Mouse (Mus musculus) heart, postnatal 0 days (tissue): ENCODE measurements around the gene Adam8. TPM values are rescaled to one million over a fixed set of nuclear protein-coding genes. Genes with fewer than 3 reads are reported as not detected.

Source experiments
- ATAC-seq: fragments of 200-750 bp; cut with Nextera tagmentation; 2 replicates; pipeline ENCODE4 v1.8.0; 2017; ENCODE audit warnings: low read depth, moderate number of reproducible peaks, moderate library complexity; ENCODE audit not compliant: insufficient read depth
- DNase-seq: peaks from one replicate; pipeline ENCODE4 v3.0.0-alpha.2; 2016; ENCODE audit warnings: low spot score
- H3K27ac ChIP-seq: fragments of 300-500 bp; sonication (generic); 2 replicates; pipeline ENCODE4 v1.5.1; 2014; ENCODE audit warnings: low read depth, mild to moderate bottlenecking
- H3K27me3 ChIP-seq: fragments of 300-500 bp; sonication (generic); 2 replicates; pipeline ENCODE4 v1.6.1; 2014; ENCODE audit warnings: low read length, mixed read lengths; ENCODE audit not compliant: control insufficient read depth, insufficient read depth
- H3K36me3 ChIP-seq: fragments of 300-500 bp; sonication (generic); replicated peaks from 2 replicates; pipeline ENCODE4 v1.6.1; 2014; ENCODE audit warnings: low read length, mixed read lengths; ENCODE audit not compliant: control insufficient read depth, insufficient read depth
- H3K4me1 ChIP-seq: fragments of 300-500 bp; sonication (generic); 2 replicates; pipeline ENCODE4 v1.6.1; 2014; ENCODE audit warnings: antibody characterized with exemption; ENCODE audit not compliant: control insufficient read depth, insufficient read depth
- H3K4me2 ChIP-seq: fragments of 300-500 bp; sonication (generic); 2 replicates; pipeline ENCODE4 v1.6.1; 2014; ENCODE audit warnings: low read depth, mild to moderate bottlenecking, low read length, moderate library complexity
- H3K4me3 ChIP-seq: fragments of 300-500 bp; sonication (generic); 2 replicates; pipeline ENCODE4 v1.5.1; 2014; ENCODE audit warnings: low read depth, low read length
- H3K9ac ChIP-seq: fragments of 300-500 bp; sonication (generic); replicated peaks from 2 replicates; pipeline ENCODE4 v1.6.1; 2014; ENCODE audit warnings: low read depth, low read length, mixed read lengths
- H3K9me3 ChIP-seq: fragments of 300-500 bp; sonication (generic); replicated peaks from 2 replicates; pipeline ENCODE4 v1.6.1; 2016; ENCODE audit warnings: low read length; ENCODE audit not compliant: control insufficient read depth
- CTCF ChIP-seq: IDR thresholded peaks from 2 replicates; pipeline ENCODE4 v1.5.1; 2016; ENCODE audit warnings: antibody characterized with exemption, control low read depth, low read depth
- EP300 ChIP-seq: IDR thresholded peaks from 2 replicates; pipeline ENCODE4 v1.6.1; 2016; ENCODE audit warnings: antibody characterized with exemption, low read depth
- WGBS: fragments of 180-500 bp; shearing (Covaris S2); extraction: QIAGEN DNeasy Blood & Tissue Kit; methylation state at CpG from one replicate; pipeline ENCODE4 v1.1.7; 2014; 5-methylcytosine and 5-hydroxymethylcytosine counted together
- microRNA counts: library from miRNA; unstranded; fragments of <30 nt; microRNA quantifications from one replicate; lab custom pipeline; 2015
- microRNA-seq: library from miRNA; unstranded; fragments of <30 nt; microRNA quantifications from one replicate; pipeline ENCODE4, GENCODE M21; 2016
- polyA plus RNA-seq: library from polyadenylated mRNA; unstranded; fragments of >200 nt; fragmentation: Nextera tagmentation; extraction: Ambion mirVana; gene quantifications from 2 replicates; pipeline ENCODE4 v1.2.1, GENCODE M21; 2015
- total RNA-seq: library from RNA; depleted of rRNA; stranded (reverse); fragments of >200 nt; gene quantifications from 2 replicates; pipeline ENCODE4 v1.2.3, GENCODE M21; 2014; ENCODE audit warnings: low replicate concordance; rRNA removed

Adam8 gene
- total and polyA plus RNA-seq, 2 experiments from 2014 or later = 0.31 to 83.4 TPM

GRCm38 (mm10) chr7:139936705-139937104 is 55.7 kb downstream of the Adam8 start:
- Histone ChIP-seq H3K9ac (no peak overlapping the region), H3K4me3 (no peak overlapping the region), H3K27me3 (peaks cover 14% of the 10 kb centered on the region), H3K4me1 (no peaks in the 10 kb centered on the region), H3K4me2 (no peak overlapping the region), H3K27ac (no peak overlapping the region), H3K36me3 (no peaks in the 10 kb centered on the region), H3K9me3 (no peaks in the 10 kb centered on the region)
- WGBS = 78% methylated on average over 10 of the region's 10 CpGs
- no peak for DNase-seq
- TF ChIP-seq CTCF (no peak), EP300 (no peak)
- no peak for ATAC-seq

GRCm38 (mm10) chr7:139930732-139931131 is 61.6 kb downstream of the Adam8 start:
- Histone ChIP-seq H3K4me1 (no peaks in the 10 kb centered on the region), H3K4me3 (no peak overlapping the region), H3K9ac (no peak overlapping the region), H3K27ac (no peak overlapping the region), H3K4me2 (no peak overlapping the region), H3K9me3 (no peaks in the 10 kb centered on the region), H3K36me3 (no peaks in the 10 kb centered on the region), H3K27me3 (no peaks in the 10 kb centered on the region; the same call in 1 of the 2 replicates)
- no peak for TF ChIP-seq EP300
- peak; percentile 57 for TF ChIP-seq CTCF
- 18% methylated on average over 11 of the region's 11 CpGs for WGBS
- peak; percentile 22 for DNase-seq
- ATAC-seq = peak; percentile 47

MicroRNAs within 50 kb of the gene (microRNA counts, 519-probe panel; counts per million panel counts)
- not detected for microRNA mmu-miR-202-3p (lab: Ali Mortazavi, UCI)
- 1,226 counts per million, percentile 10 among the panel's probes with 10 or more counts for microRNA mmu-miR-202-5p (lab: Ali Mortazavi, UCI)

Small RNA genes within 50 kb of the gene (microRNA-seq; reads per million reads assigned to microRNA genes)
- gene Mir202 (0.54 reads per million), gene Mir7062 (not detected), gene mmu-mir-7686 (not detected)

Other genes starting within 250 kb of the Adam8 start
- not detected in 2 replicates for gene Adgra1, start 158.4 kb downstream of the Adam8 start, total RNA-seq
- 0.12 TPM in 1 of 2 replicates, not detected in the other for gene Adgra1, start 158.4 kb downstream of the Adam8 start, polyA plus RNA-seq
- 0.23 TPM in 1 of 2 replicates, not detected in the other for gene Kndc1, start 97.9 kb downstream of the Adam8 start, total RNA-seq
- 0.08 TPM in 1 of 2 replicates, not detected in the other for gene Kndc1, start 97.9 kb downstream of the Adam8 start, polyA plus RNA-seq
- gene Utf1, start 48.8 kb downstream of the Adam8 start, total RNA-seq = not detected in 2 replicates
- not detected in 2 replicates for gene Utf1, start 48.8 kb downstream of the Adam8 start, polyA plus RNA-seq
- gene 6430531B16Rik, start 13.8 kb downstream of the Adam8 start, total RNA-seq = not detected in 2 replicates
- gene 6430531B16Rik, start 13.8 kb downstream of the Adam8 start, polyA plus RNA-seq = 0.23 TPM in 1 of 2 replicates, not detected in the other
- gene Zfp511, start 43.8 kb upstream of the Adam8 start, total RNA-seq = 23.6 and 44.3 TPM in 2 replicates
- gene Zfp511, start 43.8 kb upstream of the Adam8 start, polyA plus RNA-seq = 22.9 and 23.9 TPM in 2 replicates
- gene Tubgcp2, start 44.1 kb upstream of the Adam8 start, total RNA-seq = 28.2 and 53.1 TPM in 2 replicates
- 21.8 and 24.5 TPM in 2 replicates for gene Tubgcp2, start 44.1 kb upstream of the Adam8 start, polyA plus RNA-seq
- not detected in 2 replicates for gene Msx3, start 56.5 kb upstream of the Adam8 start, total RNA-seq
- gene Msx3, start 56.5 kb upstream of the Adam8 start, polyA plus RNA-seq = not detected in 2 replicates
- gene Caly, start 90.0 kb upstream of the Adam8 start, total RNA-seq = 1.9 and 4.1 TPM in 2 replicates
- 0.40 and 0.70 TPM in 2 replicates for gene Caly, start 90.0 kb upstream of the Adam8 start, polyA plus RNA-seq
- gene Prap1, start 100.8 kb upstream of the Adam8 start, total RNA-seq = not detected in 2 replicates
- 0.27 and 0.33 TPM in 2 replicates for gene Prap1, start 100.8 kb upstream of the Adam8 start, polyA plus RNA-seq
- 64.2 and 79.4 TPM in 2 replicates for gene Fuom, start 109.9 kb upstream of the Adam8 start, total RNA-seq
- 158 and 164 TPM in 2 replicates for gene Fuom, start 109.9 kb upstream of the Adam8 start, polyA plus RNA-seq
- 8.1 and 11.8 TPM in 2 replicates for gene Paox, start 123.2 kb upstream of the Adam8 start, total RNA-seq
- 8.5 and 8.7 TPM in 2 replicates for gene Paox, start 123.2 kb upstream of the Adam8 start, polyA plus RNA-seq
- gene Echs1, start 123.9 kb upstream of the Adam8 start, total RNA-seq = 265 and 332 TPM in 2 replicates
- 344 and 349 TPM in 2 replicates for gene Echs1, start 123.9 kb upstream of the Adam8 start, polyA plus RNA-seq
- 9.2 and 53.7 TPM in 2 replicates for gene Mtg1, start 145.0 kb upstream of the Adam8 start, total RNA-seq
- 31.2 and 33.1 TPM in 2 replicates for gene Mtg1, start 145.0 kb upstream of the Adam8 start, polyA plus RNA-seq
- gene Sprn, start 162.3 kb upstream of the Adam8 start, total RNA-seq = 0.61 TPM in 1 of 2 replicates, not detected in the other
- gene Sprn, start 162.3 kb upstream of the Adam8 start, polyA plus RNA-seq = 0.16 and 0.25 TPM in 2 replicates
- not detected in 2 replicates for gene Olfr522, start 172.2 kb upstream of the Adam8 start, total RNA-seq
- not detected in 2 replicates for gene Olfr522, start 172.2 kb upstream of the Adam8 start, polyA plus RNA-seq
- gene Olfr523, start 180.7 kb upstream of the Adam8 start, total RNA-seq = not detected in 2 replicates
- not detected in 2 replicates for gene Olfr523, start 180.7 kb upstream of the Adam8 start, polyA plus RNA-seq
- gene Olfr524, start 213.4 kb upstream of the Adam8 start, total RNA-seq = not detected in 2 replicates
- not detected in 2 replicates for gene Olfr524, start 213.4 kb upstream of the Adam8 start, polyA plus RNA-seq
- 2.4 TPM in 1 of 2 replicates, not detected in the other for gene Cd163l1, start 225.7 kb upstream of the Adam8 start, total RNA-seq
- not detected in 2 replicates for gene Cd163l1, start 225.7 kb upstream of the Adam8 start, polyA plus RNA-seq